Comparison of ENCODE assay signal across 8 mouse cellular contexts in genomic region chr17:56625495-56625894, GRCm38 (mm10). TPM values are rescaled to one million over a fixed set of nuclear protein-coding genes. Genes with fewer than 3 reads are reported as not detected.
A peak's percentile ranks its signal among the peaks of the same experiment; 100 is the strongest.
DNase-seq lines count a peak whose midpoint lies in the region; ATAC-seq and TF ChIP-seq lines count a peak whose summit lies in the region.

No protein-coding gene starts in this region.

- no peak for TF ChIP-seq RAD21 in MEL (IDR thresholded peaks at IDR 0.05; ENCODE audit: low read depth, low read length)

- H3K27me3 ChIP-seq in heart, embryonic 12.5 days (replicated peaks) = no peaks in the 10 kb centered on the region; the same call in 1 of the 2 replicates
- no peaks in the 10 kb centered on the region for H3K27me3 ChIP-seq in MEL (ENCODE audit: control insufficient read depth in 1 of 2, insufficient read depth in 2 of 2, low read length in 2 of 2)
- no peaks in the 10 kb centered on the region for H3K27me3 ChIP-seq in hindbrain, embryonic 12.5 days
- H3K27me3 ChIP-seq in midbrain, embryonic 11.5 days (ENCODE audit: control insufficient read depth, insufficient read depth, low read length) = no peaks in the 10 kb centered on the region

- H3K36me3 ChIP-seq in heart, embryonic 12.5 days = peaks cover 40% of the 10 kb centered on the region
- H3K36me3 ChIP-seq in MEL (ENCODE audit: control insufficient read depth in 1 of 2, insufficient read depth in 2 of 2, low read length in 2 of 2) = peaks cover 19 to 28% of the 10 kb centered on the region in 2 experiments
- H3K36me3 ChIP-seq in hindbrain, embryonic 12.5 days = peaks cover 35% of the 10 kb centered on the region
- H3K36me3 ChIP-seq in midbrain, embryonic 11.5 days (ENCODE audit: control insufficient read depth, insufficient read depth, low read length) = peaks cover 7% of the 10 kb centered on the region; the same call in 1 of the 2 replicates

- TF ChIP-seq POLR2A in MEL (IDR thresholded peaks at IDR 0.05; ENCODE audit: control insufficient read depth in 1 of 2, insufficient read depth in 1 of 2, low read depth in 1 of 2, low read length in 2 of 2, poor library complexity in 1 of 2) = no peak; a peak in 1 of 4 replicates

- DNase-seq in heart, adult 9 months (ENCODE audit: low spot score in 2 of 2) = no peak
- peak; percentile 90 for DNase-seq in MEL (ENCODE audit: low read depth, low spot score)
- DNase-seq in midbrain, embryonic 11.5 days (ENCODE audit: low spot score, missing footprints) = peak; percentile 33
- no peak for DNase-seq in layer of hippocampus, postnatal 10 days (ENCODE audit: low spot score in 2 of 2)
- DNase-seq in spleen, postnatal 4 days (ENCODE audit: low spot score in 2 of 2) = no peak
- DNase-seq in right cerebral cortex, postnatal 4 days = no peak

- H3K27ac ChIP-seq in heart, embryonic 12.5 days (ENCODE audit: poor library complexity, severe bottlenecking) = no peak overlapping the region
- H3K27ac ChIP-seq in MEL (ENCODE audit: control insufficient read depth, low read depth, low read length) = peak overlapping the region; percentile 96
- H3K27ac ChIP-seq in hindbrain, embryonic 12.5 days = no peak overlapping the region
- H3K27ac ChIP-seq in midbrain, embryonic 11.5 days (ENCODE audit: low read depth, low read length) = no peak overlapping the region

- no peaks in the 10 kb centered on the region for H3K9me3 ChIP-seq in heart, embryonic 12.5 days (replicated peaks)
- no peaks in the 10 kb centered on the region for H3K9me3 ChIP-seq in MEL (replicated peaks; ENCODE audit: insufficient read depth, low read length)
- no peaks in the 10 kb centered on the region for H3K9me3 ChIP-seq in hindbrain, embryonic 12.5 days (replicated peaks)
- no peaks in the 10 kb centered on the region for H3K9me3 ChIP-seq in midbrain, embryonic 11.5 days (ENCODE audit: control insufficient read depth, low read length)

- H3K9ac ChIP-seq in heart, embryonic 12.5 days = peak overlapping the region; percentile 31; the same call in 1 of the 2 replicates
- H3K9ac ChIP-seq in MEL (ENCODE audit: control insufficient read depth, low read depth, low read length, poor library complexity, severe bottlenecking) = peak overlapping the region; percentile 95
- H3K9ac ChIP-seq in hindbrain, embryonic 12.5 days = no peak overlapping the region
- H3K9ac ChIP-seq in midbrain, embryonic 11.5 days (ENCODE audit: low read length) = no peak overlapping the region

- H3K4me2 ChIP-seq in heart, embryonic 12.5 days = peak overlapping the region; percentile 35
- peak overlapping the region; percentile 87; the same call in 1 of the 2 replicates for H3K4me2 ChIP-seq in hindbrain, embryonic 12.5 days (replicated peaks)
- peak overlapping the region; percentile 80; the same call in 1 of the 2 replicates for H3K4me2 ChIP-seq in midbrain, embryonic 11.5 days

- no peak for TF ChIP-seq CTCF in MEL (IDR thresholded peaks at IDR 0.05 in 2 of 3, conservative IDR thresholded peaks at IDR 0.05 in 1 of 3; ENCODE audit: control insufficient read depth in 1 of 3, insufficient read depth in 1 of 3, low read depth in 2 of 3, low read length in 3 of 3, poor library complexity in 1 of 3, severe bottlenecking in 1 of 3)

- WGBS in heart, embryonic 12.5 days = 55% methylated on average over 3 of the region's 3 CpGs
- 88% methylated on average over 3 of the region's 3 CpGs for whole genome bisulfite sequencing in hindbrain, embryonic 12.5 days
- WGBS in midbrain, embryonic 11.5 days = 88% methylated on average over 3 of the region's 3 CpGs

- H3K4me3 ChIP-seq in heart, embryonic 12.5 days = no peak overlapping the region; the same call in 1 of the 2 replicates
- H3K4me3 ChIP-seq in MEL (ENCODE audit: control insufficient read depth in 1 of 2, insufficient read depth in 1 of 2, low read depth in 2 of 2, low read length in 2 of 2) = peak overlapping the region; percentile 92 to 99
- H3K4me3 ChIP-seq in hindbrain, embryonic 12.5 days = no peak overlapping the region
- H3K4me3 ChIP-seq in midbrain, embryonic 11.5 days (ENCODE audit: low read depth, low read length) = no peak overlapping the region

- TF ChIP-seq EP300 in MEL (IDR thresholded peaks at IDR 0.05; ENCODE audit: low read depth in 1 of 2, low read length in 2 of 2) = peak; percentile 34 to 56; a peak in 2 of 4 replicates

- ATAC-seq in heart, embryonic 12.5 days (ENCODE audit: insufficient number of reproducible peaks, low FRiP score) = no peak
- ATAC-seq in hindbrain, embryonic 12.5 days (ENCODE audit: low FRiP score) = no peak
- no peak for ATAC-seq in midbrain, embryonic 11.5 days (ENCODE audit: low FRiP score)

- H3K79me2 ChIP-seq in MEL (ENCODE audit: control insufficient read depth, insufficient read depth, low read length, poor library complexity) = peaks cover 40% of the 10 kb centered on the region

- H3K4me1 ChIP-seq in heart, embryonic 12.5 days (replicated peaks) = peaks cover 22% of the 10 kb centered on the region
- peaks cover 10 to 32% of the 10 kb centered on the region in 2 experiments; a peak in 3 of 4 replicates for H3K4me1 ChIP-seq in MEL (ENCODE audit: control insufficient read depth in 1 of 2, insufficient read depth in 2 of 2, low read length in 2 of 2)
- H3K4me1 ChIP-seq in hindbrain, embryonic 12.5 days = peaks cover 18% of the 10 kb centered on the region
- H3K4me1 ChIP-seq in midbrain, embryonic 11.5 days (ENCODE audit: control insufficient read depth, insufficient read depth, low read length) = peaks cover 10% of the 10 kb centered on the region

TF ChIP-seq in MEL, 35 proteins besides CTCF, POLR2A, EP300 and RAD21 (continues in another document):
- no peak for TF ChIP-seq MYB (IDR thresholded peaks at IDR 0.05; ENCODE audit: low read depth, low read length)
- peak; percentile 76; the same call in 1 of the 2 replicates for TF ChIP-seq POLR2AphosphoS2 (IDR thresholded peaks at IDR 0.05; ENCODE audit: low read length)
- TF ChIP-seq SIN3A (IDR thresholded peaks at IDR 0.05; ENCODE audit: low read length) = peak; percentile 63
- TF ChIP-seq MYC (IDR thresholded peaks at IDR 0.05; ENCODE audit: low read depth, low read length) = no peak
- 0 out of 2 replicates have a peak, but pooled peaks have one; percentile 5 for TF ChIP-seq ELF1 (IDR thresholded peaks at IDR 0.05; ENCODE audit: low read depth, low read length)
- peak; percentile 64; the same call in 1 of the 2 replicates for TF ChIP-seq GATA1 (IDR thresholded peaks at IDR 0.05; ENCODE audit: low read depth, low read length)
- 0 out of 2 replicates have a peak, but pooled peaks have one; percentile 8 for TF ChIP-seq TAL1 (IDR thresholded peaks at IDR 0.05; ENCODE audit: low read length)
- peak; percentile 85 for TF ChIP-seq ETS1 (IDR thresholded peaks at IDR 0.05; ENCODE audit: low read depth, low read length)
- TF ChIP-seq NELFE (IDR thresholded peaks at IDR 0.05; ENCODE audit: low read depth, low read length) = peak; percentile 15; the same call in 1 of the 2 replicates

RNA-seq across cellular contexts. Expression of gene Lonp1, which starts 1.2 kb away (rescaled TPM):
- 66.2 and 67.3 TPM in 2 replicates for polyA plus RNA-seq in heart, embryonic 12.5 days (2016; fragmentation: Nextera tagmentation; extraction: Ambion mirVana)
- 162 and 203 TPM in 2 replicates for total RNA-seq in MEL (2012; rRNA removed)
- 100 to 1,000 TPM; 197 to 296 TPM for polyA plus RNA-seq in MEL (2012; ENCODE audit: insufficient read depth in 1 of 2, insufficient read length in 2 of 2, low read depth in 1 of 2, low replicate concordance in 2 of 2, missing spikeins in 1 of 2)
- polyA plus RNA-seq in hindbrain, embryonic 12.5 days (2016; fragmentation: Nextera tagmentation; extraction: Ambion mirVana) = 50.6 and 55.5 TPM in 2 replicates
- 44.6 and 48.9 TPM in 2 replicates for polyA plus RNA-seq in midbrain, embryonic 11.5 days (2014; fragmentation: Nextera tagmentation; extraction: Ambion mirVana)
- total RNA-seq in layer of hippocampus, postnatal 10 days (2021) = 10 to 100 TPM; 63.8 to 71.7 TPM

RNA-seq across cellular contexts. Expression of gene Catsperd, which starts 2.4 kb away (rescaled TPM):
- polyA plus RNA-seq in heart, embryonic 12.5 days (2016; fragmentation: Nextera tagmentation; extraction: Ambion mirVana) = 0.28 and 0.42 TPM in 2 replicates
- 0.33 and 0.46 TPM in 2 replicates for total RNA-seq in MEL (2012; rRNA removed)
- polyA plus RNA-seq in MEL (2012; ENCODE audit: insufficient read depth in 1 of 2, insufficient read length in 2 of 2, low read depth in 1 of 2, low replicate concordance in 2 of 2, missing spikeins in 1 of 2) = 1 to 10 TPM in 1 of 2 experiments, not detected in 1; 1.1 TPM
- 0.74 and 0.98 TPM in 2 replicates for polyA plus RNA-seq in hindbrain, embryonic 12.5 days (2016; fragmentation: Nextera tagmentation; extraction: Ambion mirVana)
- 0.93 and 0.95 TPM in 2 replicates for polyA plus RNA-seq in midbrain, embryonic 11.5 days (2014; fragmentation: Nextera tagmentation; extraction: Ambion mirVana)
- 1 to 10 TPM in 1 of 2 experiments, under 1 TPM in 1; 0.87 to 1.3 TPM for total RNA-seq in layer of hippocampus, postnatal 10 days (2021)

RNA-seq across cellular contexts. Expression of gene Rpl36, which starts 12.3 kb away (rescaled TPM):
- polyA plus RNA-seq in heart, embryonic 12.5 days (2016; fragmentation: Nextera tagmentation; extraction: Ambion mirVana) = 1,231 and 1,273 TPM in 2 replicates
- 3,804 and 3,914 TPM in 2 replicates for total RNA-seq in MEL (2012; rRNA removed)
- 1,000 to 10,000 TPM in 1 of 2 experiments, not detected in 1; 2,385 TPM for polyA plus RNA-seq in MEL (2012; ENCODE audit: insufficient read depth in 1 of 2, insufficient read length in 2 of 2, low read depth in 1 of 2, low replicate concordance in 2 of 2, missing spikeins in 1 of 2)
- 1,045 and 1,230 TPM in 2 replicates for polyA plus RNA-seq in hindbrain, embryonic 12.5 days (2016; fragmentation: Nextera tagmentation; extraction: Ambion mirVana)
- 1,209 and 1,332 TPM in 2 replicates for polyA plus RNA-seq in midbrain, embryonic 11.5 days (2014; fragmentation: Nextera tagmentation; extraction: Ambion mirVana)
- 100 to 1,000 TPM; 454 to 456 TPM for total RNA-seq in layer of hippocampus, postnatal 10 days (2021)

RNA-seq across cellular contexts. Expression of gene 2410015M20Rik, which starts 15.9 kb away (rescaled TPM):
- polyA plus RNA-seq in heart, embryonic 12.5 days (2016; fragmentation: Nextera tagmentation; extraction: Ambion mirVana) = 253 and 282 TPM in 2 replicates
- 281 and 334 TPM in 2 replicates for total RNA-seq in MEL (2012; rRNA removed)
- 100 to 1,000 TPM in 1 of 2 experiments, not detected in 1; 274 TPM for polyA plus RNA-seq in MEL (2012; ENCODE audit: insufficient read depth in 1 of 2, insufficient read length in 2 of 2, low read depth in 1 of 2, low replicate concordance in 2 of 2, missing spikeins in 1 of 2)
- 184 and 193 TPM in 2 replicates for polyA plus RNA-seq in hindbrain, embryonic 12.5 days (2016; fragmentation: Nextera tagmentation; extraction: Ambion mirVana)
- 182 and 195 TPM in 2 replicates for polyA plus RNA-seq in midbrain, embryonic 11.5 days (2014; fragmentation: Nextera tagmentation; extraction: Ambion mirVana)
- total RNA-seq in layer of hippocampus, postnatal 10 days (2021) = 100 to 1,000 TPM; 137 to 175 TPM

RNA-seq across cellular contexts. Expression of gene Safb, which starts 40.9 kb away (rescaled TPM):
- 93.1 and 101 TPM in 2 replicates for polyA plus RNA-seq in heart, embryonic 12.5 days (2016; fragmentation: Nextera tagmentation; extraction: Ambion mirVana)
- 87.3 and 103 TPM in 2 replicates for total RNA-seq in MEL (2012; rRNA removed)
- polyA plus RNA-seq in MEL (2012; ENCODE audit: insufficient read depth in 1 of 2, insufficient read length in 2 of 2, low read depth in 1 of 2, low replicate concordance in 2 of 2, missing spikeins in 1 of 2) = 100 to 1,000 TPM in 1 of 2 experiments, not detected in 1; 203 TPM
- polyA plus RNA-seq in hindbrain, embryonic 12.5 days (2016; fragmentation: Nextera tagmentation; extraction: Ambion mirVana) = 161 and 162 TPM in 2 replicates
- polyA plus RNA-seq in midbrain, embryonic 11.5 days (2014; fragmentation: Nextera tagmentation; extraction: Ambion mirVana) = 110 and 113 TPM in 2 replicates
- total RNA-seq in layer of hippocampus, postnatal 10 days (2021) = 100 to 1,000 TPM; 147 to 185 TPM

Comparison
In these comparisons a context has a peak if more than half of its experiments do, and no peak if none do; other contexts are left out.
1. H3K4me2 ChIP-seq: peak in every context shown above with its lines; median percentile 87 in hindbrain, embryonic 12.5 days; 80 in midbrain, embryonic 11.5 days; 35 in heart, embryonic 12.5 days.
2. H3K4me3 ChIP-seq: peak in MEL (2 of 2); none in heart, embryonic 12.5 days (single experiment), hindbrain, embryonic 12.5 days (single experiment) and midbrain, embryonic 11.5 days (single experiment).
3. H3K9ac ChIP-seq: peak in heart, embryonic 12.5 days (single experiment) and MEL (single experiment); none in hindbrain, embryonic 12.5 days (single experiment) and midbrain, embryonic 11.5 days (single experiment).
4. DNase-seq: peak in MEL (single experiment) and midbrain, embryonic 11.5 days (single experiment); none in heart, adult 9 months (0 of 2), layer of hippocampus, postnatal 10 days (0 of 2), spleen, postnatal 4 days (0 of 2) and right cerebral cortex, postnatal 4 days (single experiment).